Mouse (Mus musculus): ENCODE data around the gene Gm20403.
"Not testable (repeated sequence)": the region's sequence is repeated elsewhere in the genome, so short reads cannot be mapped to it uniquely, and the experiment has no call there.

Gm20403 gene

DNA sequence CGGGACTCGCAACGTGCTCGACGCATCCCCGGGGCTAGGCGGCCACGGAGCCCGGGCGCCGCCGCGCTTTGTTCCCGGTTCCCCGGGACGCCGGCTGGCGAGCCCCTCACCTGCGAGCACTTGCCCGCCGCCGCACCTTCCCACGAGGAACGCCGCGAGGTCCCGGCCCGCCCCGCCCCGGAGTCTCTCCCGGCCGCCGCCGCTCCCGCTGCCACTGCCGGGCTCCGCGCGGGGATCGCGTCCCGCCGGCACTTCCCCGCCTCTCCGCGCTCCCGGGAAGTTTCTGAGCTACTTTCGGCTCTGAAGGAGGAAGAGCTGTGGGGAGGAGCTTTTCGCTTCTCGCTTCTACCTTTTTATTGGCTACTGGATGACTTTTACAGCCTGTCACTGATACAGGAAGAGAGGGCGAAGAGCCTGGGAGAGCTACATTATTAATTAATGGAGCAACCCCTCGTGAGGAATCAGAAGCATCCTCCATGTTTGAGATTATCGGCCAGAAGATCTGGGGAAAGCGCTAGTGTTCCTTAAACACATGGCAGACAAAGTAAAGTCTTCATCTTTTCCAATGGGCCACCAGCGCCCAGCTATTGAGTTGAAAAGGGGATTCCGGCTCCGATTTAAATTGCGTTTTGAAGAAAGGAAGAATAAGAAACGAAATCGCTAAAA, at the start of gene Gm20403:
TSS of gene Gm20403 (minus strand) at position 478 of the 666 bp plus-strand sequence.
- ChIA-PET CTCF (no interaction called here), POLR2A (interaction anchor here (0.7 to 1.5 kb wide), 31 partner anchors 9 to 850 kb away, joined by 3 to 9 read pairs (median 3); partner anchors contain the start of genes Cfl2 (in 2 of the 4), 2700097O09Rik (in 1 of the 4), Brms1l (in 1 of the 4) and Eapp (in 1 of the 4))

DNA sequence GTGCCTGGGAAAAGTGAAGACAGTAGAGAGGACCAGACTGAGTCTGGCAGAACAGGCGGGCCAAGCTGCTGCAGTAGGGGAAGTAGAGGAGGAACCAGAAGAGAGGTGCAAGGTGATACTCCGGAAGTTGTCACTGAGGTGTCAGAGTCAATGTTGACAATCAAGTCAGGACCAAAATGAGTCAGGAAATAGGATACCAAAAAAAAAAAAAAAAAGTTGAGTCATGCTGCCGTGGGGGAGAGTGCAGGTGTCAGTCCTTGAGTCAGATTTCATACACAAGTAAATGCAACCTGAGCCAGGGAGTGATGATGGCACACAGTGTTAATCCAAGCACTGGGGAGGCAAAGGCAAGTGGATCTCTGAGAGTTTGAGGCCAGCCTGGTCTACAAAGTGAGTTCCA, 40.8 kb upstream of the Gm20403 start:
- CTCF ChIA-PET = no interaction called here
- POLR2A ChIA-PET = interaction anchor here in 1 of 4 experiments (1.0 kb wide), 1 partner anchor 13 kb away, joined by 4 read pairs; no protein-coding TSS in a partner anchor

DNA sequence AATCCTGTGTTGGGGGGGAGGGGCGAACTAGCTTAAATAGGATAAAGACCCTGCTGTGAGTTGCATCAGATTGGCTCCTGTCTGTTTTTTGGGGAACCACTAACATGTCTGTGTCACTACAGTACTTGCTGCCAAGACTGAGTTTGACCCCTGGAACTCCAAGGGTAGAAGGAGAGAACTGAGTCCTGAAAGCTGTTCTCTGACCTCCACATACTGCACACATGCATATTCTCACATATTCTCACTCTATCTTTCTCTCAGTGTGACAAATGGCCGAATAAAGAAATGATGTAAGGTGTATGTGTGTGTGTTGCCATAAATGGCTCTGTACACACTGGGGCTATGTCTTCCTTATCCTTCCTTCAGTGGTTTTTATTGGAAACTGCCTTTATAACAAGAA, 37.0 kb upstream of the Gm20403 start:
- ChIA-PET POLR2A (no interaction called here), CTCF (interaction anchor here in 1 of 4 experiments (0.7 kb wide), 1 partner anchor 267 kb away, joined by 5 read pairs; no protein-coding TSS in a partner anchor)

DNA sequence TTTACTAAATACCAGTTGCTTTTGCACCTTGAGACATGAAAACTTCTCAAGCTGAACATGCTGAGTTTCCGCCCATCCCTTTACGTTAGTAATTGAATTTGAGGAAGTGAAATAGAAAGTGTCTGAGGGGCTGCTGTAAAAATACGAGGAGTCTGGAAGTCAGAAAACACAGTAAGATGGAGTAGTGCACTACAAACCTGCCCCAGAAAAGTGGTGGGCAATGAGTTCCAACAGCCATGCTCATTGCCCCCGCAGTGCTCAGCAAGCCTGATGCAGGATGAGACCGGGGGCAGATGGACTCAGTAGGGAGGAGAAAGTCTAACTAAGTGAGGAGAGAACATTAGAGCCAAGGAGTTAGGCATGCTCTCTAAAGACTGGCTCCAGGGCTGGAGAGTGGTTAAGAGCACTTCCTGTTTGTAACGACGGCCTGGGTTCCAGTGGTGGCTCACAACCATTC, 33.1 kb upstream of the Gm20403 start:
- CTCF ChIA-PET = no interaction called here
- POLR2A ChIA-PET = no interaction called here

DNA sequence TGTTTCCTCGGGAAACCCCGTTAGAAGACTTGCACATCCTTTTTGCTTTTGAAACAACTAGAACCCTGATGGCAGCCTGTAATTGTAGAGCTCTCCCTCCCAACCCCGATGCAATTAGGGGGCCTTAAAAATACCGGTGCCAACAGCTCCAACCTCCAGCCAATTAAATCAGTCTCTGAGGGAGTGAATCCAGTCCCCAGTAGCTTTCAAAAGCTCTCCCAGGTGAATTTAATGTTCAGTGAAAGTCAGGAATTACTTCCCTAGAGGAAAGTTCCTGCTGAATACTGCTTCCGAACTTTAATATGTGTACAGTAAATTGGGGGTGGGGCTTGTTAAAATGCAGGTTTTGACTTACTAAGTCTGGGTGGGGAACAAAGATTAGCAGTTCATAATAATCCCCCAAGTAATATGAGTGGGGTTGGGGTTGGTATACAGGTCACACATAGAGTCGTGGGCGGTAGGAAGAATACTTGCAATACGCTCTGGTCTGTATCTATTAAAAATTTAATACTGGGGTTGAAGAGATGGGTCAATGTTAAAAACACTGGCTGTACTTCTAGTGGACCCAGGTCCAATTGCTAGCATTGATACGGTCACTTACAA, 30.9 kb upstream of the Gm20403 start:
- ChIA-PET POLR2A (no interaction called here), CTCF (no interaction called here)

DNA sequence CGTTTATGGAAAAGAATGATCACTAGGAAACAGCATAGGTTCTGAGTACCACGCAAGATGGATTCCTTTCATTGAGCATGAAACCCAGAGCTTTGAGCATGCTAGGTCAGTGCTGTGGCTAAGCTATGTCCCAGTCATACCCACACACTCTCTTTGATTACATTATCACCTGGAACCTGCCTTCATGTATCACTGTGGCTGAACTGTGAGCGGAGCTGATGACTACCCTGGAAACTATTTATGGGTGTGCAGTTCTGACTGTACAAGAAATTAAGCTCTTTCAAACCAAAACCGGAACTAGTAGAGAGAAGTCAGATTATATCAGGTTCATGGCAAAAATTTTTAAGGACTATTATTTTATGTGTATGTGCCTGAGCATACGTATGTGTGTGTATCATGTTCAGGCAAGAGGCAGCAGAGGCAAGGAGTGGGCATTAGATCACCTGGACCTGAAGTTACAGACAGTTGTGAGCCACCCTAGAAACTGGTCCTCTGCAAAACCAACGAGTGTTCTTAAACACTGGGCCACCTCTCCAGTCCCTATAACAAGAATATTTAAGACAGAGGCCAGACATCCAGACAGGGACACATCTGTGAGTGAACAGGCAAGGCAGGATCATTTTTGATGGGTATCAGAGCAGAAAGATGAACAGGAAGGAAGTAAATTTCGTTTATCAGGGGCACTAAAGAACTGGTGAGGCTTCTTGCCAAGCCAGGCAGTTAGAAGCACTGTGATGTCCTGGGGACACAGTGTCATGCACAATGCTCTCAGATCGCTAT, 30.2 kb upstream of the Gm20403 start:
- ChIA-PET CTCF (no interaction called here), POLR2A (interaction anchor here in 1 of 4 experiments (0.5 to 1.1 kb wide), 3 partner anchors 18 to 39 kb away, joined by 3 to 4 read pairs (median 3); no protein-coding TSS in a partner anchor)

DNA sequence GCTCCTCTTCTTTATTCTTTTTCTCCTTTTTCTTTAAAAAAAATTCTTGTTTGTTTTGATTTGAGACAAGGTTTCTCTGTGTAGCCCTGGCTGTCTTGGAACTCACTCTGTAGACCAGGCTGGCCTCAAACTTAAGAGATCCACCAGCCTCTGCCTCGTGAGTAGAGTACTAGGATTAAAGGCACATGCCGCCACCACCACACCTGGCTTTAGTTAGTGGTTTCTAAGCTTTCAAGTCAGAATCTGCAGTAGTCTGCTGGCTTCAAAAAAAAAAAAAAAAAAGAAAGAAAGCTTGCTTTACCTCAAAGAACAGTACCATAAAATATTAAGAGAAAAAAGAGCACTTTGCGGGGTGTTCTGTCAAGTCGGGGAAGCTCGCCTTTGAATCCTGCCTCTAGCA, 29.1 kb upstream of the Gm20403 start:
- POLR2A ChIA-PET = interaction anchor here in 2 of 4 experiments (0.6 to 1.1 kb wide), 6 partner anchors 17 to 1157 kb away, joined by 3 to 7 read pairs (median 4); no protein-coding TSS in a partner anchor

DNA sequence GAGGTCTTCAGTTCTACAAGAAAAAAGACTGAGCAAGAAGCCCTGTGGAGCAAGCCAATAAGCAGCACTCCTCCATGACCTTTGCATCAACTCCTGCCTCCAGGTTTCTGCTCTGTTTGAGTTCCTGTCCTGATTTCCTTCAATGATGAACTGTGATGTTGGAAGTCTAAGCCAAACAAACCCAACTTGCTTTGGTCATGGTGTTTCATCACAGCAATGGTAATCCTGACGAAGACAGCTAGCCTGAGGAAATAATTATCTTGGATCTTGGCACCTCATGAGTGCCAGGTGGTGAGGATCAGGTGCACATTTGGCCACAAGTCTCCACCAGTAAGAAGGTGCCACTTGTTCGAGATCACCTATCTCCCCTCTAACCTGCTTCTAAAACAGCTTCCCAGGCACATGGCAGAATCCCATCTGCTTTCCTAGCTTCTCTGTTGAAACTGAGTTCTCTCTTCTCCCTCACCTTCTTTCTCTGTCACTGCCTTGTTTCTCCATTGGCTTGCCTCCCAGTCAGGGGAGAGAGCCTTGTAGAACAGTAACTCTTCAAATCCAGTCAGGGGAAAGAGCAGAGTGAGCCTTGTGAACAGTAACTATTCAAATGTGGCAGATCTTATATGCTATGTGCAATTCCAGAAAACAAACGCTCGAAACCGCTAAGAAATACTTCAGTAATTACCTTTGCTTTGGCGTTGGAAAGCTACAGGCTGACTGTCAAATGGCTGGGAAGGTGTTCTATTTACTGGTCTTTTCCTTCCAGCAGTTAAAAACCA, 27.5 kb upstream of the Gm20403 start, which contains the start of gene Baz1a:
TSS of gene Baz1a (minus strand) at position 723 of the 773 bp plus-strand sequence.
- CTCF ChIA-PET = interaction anchor here in 1 of 4 experiments (1.4 kb wide), 1 partner anchor 27 kb away, joined by 4 read pairs; no protein-coding TSS in a partner anchor
- POLR2A ChIA-PET = no interaction called here

More for the DNA sequence above, 29.1 kb upstream of the Gm20403 start:
- CTCF ChIA-PET = interaction anchor here in 2 of 4 experiments (0.5 to 0.9 kb wide), 4 partner anchors 19 to 409 kb away, joined by 3 to 7 read pairs (median 4); no protein-coding TSS in a partner anchor

DNA sequence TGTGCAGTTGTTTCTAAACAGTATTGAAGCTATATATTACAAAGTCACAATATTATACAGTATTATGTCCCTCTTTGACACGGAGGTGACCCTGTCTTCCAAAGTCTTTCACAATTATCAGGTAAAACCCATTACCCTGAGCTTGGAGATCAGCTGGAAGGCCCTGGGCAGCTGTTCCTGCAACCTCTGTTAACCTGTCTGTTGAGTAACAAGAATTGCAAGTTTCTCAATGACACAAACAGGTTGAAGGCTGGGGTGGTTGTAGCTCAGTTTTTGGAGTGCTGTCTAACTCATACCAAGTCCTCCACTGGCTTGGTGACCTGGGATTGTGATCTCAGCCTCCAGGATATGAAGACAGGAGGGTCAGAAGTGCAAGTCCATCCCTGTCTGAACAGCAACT, 26.7 kb upstream of the Gm20403 start:
- POLR2A ChIA-PET = no interaction called here
- CTCF ChIA-PET = interaction anchor here in 1 of 4 experiments (1.4 kb wide), 1 partner anchor 28 kb away, joined by 4 read pairs; no protein-coding TSS in a partner anchor

DNA sequence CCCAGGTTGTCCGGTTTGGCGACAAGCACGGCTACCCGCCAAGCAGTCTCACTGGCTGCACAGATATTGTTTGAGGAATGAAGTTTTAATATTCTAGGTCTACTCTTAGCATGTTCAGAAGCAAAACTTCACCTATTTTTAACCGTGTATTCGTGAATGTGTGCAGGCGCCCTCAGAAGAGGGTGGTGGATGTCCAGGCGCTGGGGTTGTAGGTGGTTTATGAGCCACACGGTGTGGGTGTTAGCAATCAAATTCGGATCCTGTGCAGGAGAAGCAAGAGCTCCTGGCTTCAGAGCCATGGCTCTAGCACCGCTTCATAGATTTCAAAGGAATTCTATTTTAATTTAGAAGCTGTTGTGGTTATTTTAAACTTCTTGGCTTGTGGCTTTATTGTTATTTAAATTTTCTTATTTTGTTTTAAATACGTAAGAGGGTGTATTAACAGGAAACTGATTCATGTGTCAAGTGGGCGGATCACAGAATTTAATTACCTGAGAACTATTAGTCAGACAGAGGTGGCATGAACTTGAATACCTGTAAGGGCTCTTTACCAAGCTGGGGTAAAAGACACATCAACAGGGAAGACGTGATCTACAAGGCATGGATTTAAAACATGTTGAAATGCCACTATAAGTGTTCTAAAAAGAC, 21.2 kb upstream of the Gm20403 start:
- POLR2A ChIA-PET = interaction anchor here in 2 of 4 experiments (0.6 to 1.8 kb wide), 7 partner anchors 9 to 58 kb away, joined by 3 to 8 read pairs (median 4); partner anchors contain the start of gene Gm20403 (in 2 of the 2)
- CTCF ChIA-PET = interaction anchor here in 1 of 4 experiments (1.1 kb wide), 1 partner anchor 177 kb away, joined by 3 read pairs; no protein-coding TSS in a partner anchor

DNA sequence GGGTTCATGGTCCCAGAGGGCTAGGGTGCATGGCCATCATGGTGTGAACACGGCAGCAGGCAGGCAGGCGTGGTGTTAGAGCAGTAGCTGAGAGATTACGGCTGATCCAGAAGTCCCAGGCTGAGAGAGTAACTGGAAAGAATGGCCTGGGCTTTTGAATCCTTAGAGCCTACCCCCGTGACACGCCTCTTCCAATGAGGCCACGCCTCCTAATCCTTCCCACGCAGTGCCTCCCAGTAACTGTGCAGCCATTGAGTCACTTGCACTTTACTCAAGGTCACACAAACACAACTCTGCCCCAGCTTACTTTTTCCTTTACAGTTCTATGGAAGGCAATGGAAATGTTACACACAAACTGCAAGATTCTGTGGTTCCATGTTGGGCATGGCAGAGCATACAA, 19.7 kb upstream of the Gm20403 start:
- POLR2A ChIA-PET = interaction anchor here in 2 of 4 experiments (0.7 to 0.8 kb wide), 2 partner anchors 48 to 910 kb away, joined by 3 read pairs; no protein-coding TSS in a partner anchor
- CTCF ChIA-PET = interaction anchor here in 2 of 4 experiments (0.6 to 0.8 kb wide), 2 partner anchors 11 to 175 kb away, joined by 4 read pairs; no protein-coding TSS in a partner anchor

DNA sequence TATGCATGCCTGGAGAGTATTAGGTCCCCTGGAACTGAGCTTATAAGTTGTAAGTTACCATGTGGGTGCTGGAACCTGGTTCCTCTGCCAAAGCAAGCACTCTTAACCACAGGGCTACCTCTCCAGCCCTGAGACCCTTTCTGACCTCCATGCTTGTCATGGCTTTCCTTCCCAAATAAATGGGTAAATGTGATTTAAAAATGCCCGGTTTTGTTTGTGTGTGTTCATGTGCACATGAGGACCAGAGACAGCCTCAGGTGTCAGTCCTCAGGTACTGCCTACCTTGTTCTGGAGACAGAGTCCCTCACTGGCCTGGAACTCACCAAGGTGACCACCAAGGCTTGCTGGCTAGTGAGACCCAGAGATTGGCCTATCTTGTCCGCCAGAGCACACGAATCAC, 18.1 kb upstream of the Gm20403 start:
- ChIA-PET CTCF (interaction anchor here in 2 of 4 experiments (0.6 kb wide), 2 partner anchors 65 to 488 kb away, joined by 4 read pairs; no protein-coding TSS in a partner anchor), POLR2A (interaction anchor here in 2 of 4 experiments (0.6 to 1.3 kb wide), 2 partner anchors 18 to 208 kb away, joined by 3 read pairs; partner anchors contain the start of gene Gm20403 (in 1 of the 2))

DNA sequence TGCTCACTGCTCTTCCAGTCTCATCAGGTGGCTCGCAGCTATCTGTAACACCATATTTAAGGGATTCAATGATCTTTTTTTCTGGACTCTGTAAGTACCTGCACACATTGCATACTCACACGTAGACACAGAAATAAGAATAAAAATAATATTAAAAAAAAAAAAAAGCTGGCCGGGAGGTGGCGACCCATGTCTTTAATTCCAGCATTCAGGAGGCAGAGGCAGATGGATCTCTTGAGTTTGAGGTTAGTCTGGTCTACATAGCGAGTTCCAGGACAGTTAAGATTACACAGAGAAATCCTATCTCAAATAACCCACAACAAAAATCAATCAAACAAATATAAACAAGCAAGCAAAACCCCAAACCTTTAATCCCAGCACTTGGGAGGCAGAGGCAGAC, 17.5 kb upstream of the Gm20403 start:
- ChIA-PET CTCF (interaction anchor here in 1 of 4 experiments (0.6 kb wide), 1 partner anchor 66 kb away, joined by 4 read pairs; no protein-coding TSS in a partner anchor), POLR2A (interaction anchor here in 2 of 4 experiments (0.6 to 1.3 kb wide), 2 partner anchors 18 to 207 kb away, joined by 3 read pairs; partner anchors contain the start of gene Gm20403 (in 1 of the 2))

DNA sequence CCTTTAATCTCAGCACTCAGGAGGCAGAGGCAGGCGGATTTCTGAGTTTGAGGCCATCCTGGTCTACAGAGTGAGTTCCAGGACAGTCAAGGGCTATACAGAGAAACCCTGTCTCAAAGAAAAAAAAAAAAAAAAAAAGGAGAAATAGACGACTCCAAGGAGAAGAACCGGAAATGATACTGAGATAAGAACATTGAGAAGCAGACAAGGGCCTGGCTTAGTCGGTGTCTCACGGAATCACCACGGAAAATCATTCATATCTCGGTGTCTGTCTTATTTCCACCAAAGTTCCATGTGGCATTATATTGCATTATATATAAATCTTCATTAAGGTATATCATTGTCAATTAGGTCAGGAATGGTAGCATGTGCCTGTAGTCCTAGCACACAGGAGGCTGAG, 16.2 kb upstream of the Gm20403 start:
- POLR2A ChIA-PET, CTCF ChIA-PET: not testable (repeated sequence)

DNA sequence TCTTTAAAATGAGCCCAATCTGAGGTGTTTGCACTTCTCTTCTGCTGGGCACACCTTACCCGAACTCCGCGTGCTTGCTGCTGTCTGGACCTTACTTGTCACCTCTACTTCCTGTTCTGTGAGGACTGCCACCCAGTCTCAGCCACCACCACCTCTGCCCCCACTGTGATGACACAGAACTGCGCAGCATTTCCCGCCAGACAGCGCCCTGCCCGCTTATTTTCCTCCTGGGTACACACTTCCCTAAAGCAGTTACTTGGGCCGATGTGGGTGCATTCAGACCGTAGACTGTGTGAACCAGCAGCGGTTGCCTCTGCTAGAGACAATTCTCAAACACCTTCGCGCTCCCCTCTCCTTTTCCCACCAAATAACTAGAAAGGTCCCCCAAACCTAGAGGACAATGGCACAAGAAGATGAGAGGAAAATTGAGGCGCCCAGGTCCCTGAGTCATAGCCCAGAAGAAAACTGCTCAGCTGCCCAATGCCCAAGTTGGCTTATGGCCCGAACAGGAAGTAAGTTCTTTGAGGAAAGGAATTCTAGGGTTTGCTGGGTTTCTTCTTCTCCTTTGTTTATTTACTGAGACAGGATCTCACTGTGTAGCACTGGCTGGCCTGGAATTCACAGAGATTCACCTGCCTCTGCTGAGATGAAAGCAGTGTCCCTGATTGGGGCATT, 12.8 kb upstream of the Gm20403 start:
- CTCF ChIA-PET = interaction anchor here in 2 of 4 experiments (0.6 to 0.8 kb wide), 2 partner anchors 45 to 110 kb away, joined by 3 to 5 read pairs; no protein-coding TSS in a partner anchor
- POLR2A ChIA-PET = interaction anchor here in 1 of 4 experiments (1.2 to 2.1 kb wide), 4 partner anchors 9 to 21 kb away, joined by 4 to 9 read pairs (median 6); partner anchors contain the start of gene Gm20403

DNA sequence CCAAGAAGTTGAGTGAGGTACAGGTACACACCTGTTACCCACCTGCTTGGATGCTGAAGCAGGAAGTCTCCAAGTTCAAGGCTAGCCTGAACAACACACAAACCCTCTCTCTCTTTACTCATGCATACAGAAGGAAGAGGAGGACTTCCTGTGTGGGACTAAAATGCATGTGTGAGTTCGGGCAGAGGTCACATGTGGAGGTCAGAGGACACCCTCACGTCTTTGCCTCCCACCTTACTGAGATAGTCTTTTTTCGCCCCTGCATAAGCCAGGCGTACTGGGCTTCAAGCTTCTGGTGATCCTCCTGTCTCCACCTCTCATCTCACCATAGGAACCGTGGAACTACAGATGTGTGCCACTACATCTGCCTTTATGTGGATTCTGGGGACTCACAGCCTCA, 12.1 kb upstream of the Gm20403 start:
- POLR2A ChIA-PET = interaction anchor here in 1 of 4 experiments (1.3 to 2.1 kb wide), 3 partner anchors 10 to 20 kb away, joined by 4 to 8 read pairs (median 4); no protein-coding TSS in a partner anchor
- CTCF ChIA-PET = no interaction called here

All from embryonic stem cell, embryonic (primary cell).